Mouse (Mus musculus): ENCODE measurements around the gene Crocc. TPM values are rescaled to one million over a fixed set of nuclear protein-coding genes. Genes with fewer than 3 reads are reported as not detected.

Crocc gene
- polyA plus RNA-seq (2012; ENCODE audit: low replicate concordance) = 12.5 and 24.7 TPM in 2 replicates

GRCm38 (mm10) chr4:141060426-141061301, at the start of gene Crocc:
Gene Crocc, minus strand, starts transcription at chr4:141060550.

GRCm38 (mm10) chr4:141088033-141088432, 27.7 kb upstream of the Crocc start, which contains the start of gene Spata21:
Gene Spata21, plus strand, starts transcription at chr4:141088333.

GRCm38 (mm10) chr4:141077681-141078509, 17.5 kb upstream of the Crocc start, which contains the start of gene Necap2:
Gene Necap2, minus strand, starts transcription at chr4:141078357.

GRCm38 (mm10) chr4:141010118-141010517, 50.2 kb downstream of the Crocc start, which contains the start of gene Mfap2:
Gene Mfap2, plus strand, starts transcription at chr4:141010418.

GRCm38 (mm10) chr4:140986711-140987395, 73.5 kb downstream of the Crocc start, which contains the start of gene Atp13a2:
Gene Atp13a2, plus strand, starts transcription at chr4:140986873.

Other genes starting within 250 kb of the Crocc start
- 0.04 and 0.15 TPM in 2 replicates for gene Padi3, start 249.9 kb downstream of the Crocc start, polyA plus RNA-seq (2012; ENCODE audit: low replicate concordance)
- 0.12 and 0.22 TPM in 2 replicates for gene Padi1, start 214.8 kb downstream of the Crocc start, polyA plus RNA-seq (2012; ENCODE audit: low replicate concordance)
- 2.1 and 4.3 TPM in 2 replicates for gene Padi2, start 154.2 kb downstream of the Crocc start, polyA plus RNA-seq (2012; ENCODE audit: low replicate concordance)
- 37.9 and 112 TPM in 2 replicates for gene Sdhb, start 99.3 kb downstream of the Crocc start, polyA plus RNA-seq (2012; ENCODE audit: low replicate concordance)
- 168 and 403 TPM in 2 replicates for gene Atp13a2, start 73.7 kb downstream of the Crocc start, polyA plus RNA-seq (2012; ENCODE audit: low replicate concordance)
- gene Mfap2, start 50.1 kb downstream of the Crocc start, polyA plus RNA-seq (2012; ENCODE audit: low replicate concordance) = 0.22 TPM in 1 of 2 replicates, not detected in the other
- gene Necap2, start 17.8 kb upstream of the Crocc start, polyA plus RNA-seq (2012; ENCODE audit: low replicate concordance) = 133 and 149 TPM in 2 replicates
- not detected in 2 replicates for gene Spata21, start 27.8 kb upstream of the Crocc start, polyA plus RNA-seq (2012; ENCODE audit: low replicate concordance)
- 131 and 150 TPM in 2 replicates for gene Szrd1, start 79.2 kb upstream of the Crocc start, polyA plus RNA-seq (2012; ENCODE audit: low replicate concordance)
- 14.4 and 15.2 TPM in 2 replicates for gene Fbxo42, start 87.4 kb upstream of the Crocc start, polyA plus RNA-seq (2012; ENCODE audit: low replicate concordance)
- 0.49 and 0.60 TPM in 2 replicates for gene Rsg1, start 153.4 kb upstream of the Crocc start, polyA plus RNA-seq (2012; ENCODE audit: low replicate concordance)
- gene Arhgef19, start 178.9 kb upstream of the Crocc start, polyA plus RNA-seq (2012; ENCODE audit: low replicate concordance) = 0.35 TPM in 1 of 2 replicates, not detected in the other
- 0.85 and 1.2 TPM in 2 replicates for gene Epha2, start 240.7 kb upstream of the Crocc start, polyA plus RNA-seq (2012; ENCODE audit: low replicate concordance)